Mouse (Mus musculus): ENCODE measurements around the gene Adck2. TPM values are rescaled to one million over a fixed set of nuclear protein-coding genes. Genes with fewer than 3 reads are reported as not detected.

The Adck2 gene
- polyA plus RNA-seq, 1 experiment = 10.9 TPM

GRCm38 (mm10) chr6:39539679-39540155 lies 34.0 kb upstream of the Adck2 start:
- DNase-seq = no peak
- 16% methylated on average over 7 of the region's 7 CpGs for WGBS
- peaks cover 8% of the 10 kb centered on the region for H3K4me1 ChIP-seq (ENCODE audit: control insufficient read depth, insufficient read depth, low read length)
- TF ChIP-seq CTCF (IDR thresholded peaks at IDR 0.05; ENCODE audit: insufficient read depth, low read length) = no peak
- no peak for TF ChIP-seq POLR2A (IDR thresholded peaks at IDR 0.05; ENCODE audit: borderline replicate concordance, extremely low read depth, low read depth, low read length)
- peak overlapping the region; percentile 1 for H3K4me3 ChIP-seq (replicated peaks; ENCODE audit: extremely low read depth, low read depth, low read length)

GRCm38 (mm10) chr6:39540563-39540962 lies 33.1 kb upstream of the Adck2 start:
- DNase-seq = no peak
- 54% methylated on average over 2 of the region's 2 CpGs for WGBS
- TF ChIP-seq CTCF (IDR thresholded peaks at IDR 0.05; ENCODE audit: insufficient read depth, low read length) (no peak), POLR2A (IDR thresholded peaks at IDR 0.05; ENCODE audit: borderline replicate concordance, extremely low read depth, low read depth, low read length) (no peak)
- no peak overlapping the region for H3K4me3 ChIP-seq (replicated peaks; ENCODE audit: extremely low read depth, low read depth, low read length)
- H3K4me1 ChIP-seq (ENCODE audit: control insufficient read depth, insufficient read depth, low read length) = peaks cover 8% of the 10 kb centered on the region

- peak; percentile 43 for DNase-seq
- TF ChIP-seq CTCF (IDR thresholded peaks at IDR 0.05; ENCODE audit: insufficient read depth, low read length) (no peak), POLR2A (IDR thresholded peaks at IDR 0.05; ENCODE audit: borderline replicate concordance, extremely low read depth, low read depth, low read length) (no peak)
- WGBS = 30% methylated on average over 15 of the region's 15 CpGs
- Histone ChIP-seq H3K4me3 (replicated peaks; ENCODE audit: extremely low read depth, low read depth, low read length) (no peak overlapping the region), H3K4me1 (ENCODE audit: control insufficient read depth, insufficient read depth, low read length) (peaks cover 8% of the 10 kb centered on the region)
These were observed 30.8 kb upstream of the Adck2 start for GRCm38 (mm10) chr6:39542631-39543597.

GRCm38 (mm10) chr6:39543769-39544420 lies 29.8 kb upstream of the Adck2 start:
- TF ChIP-seq CTCF (IDR thresholded peaks at IDR 0.05; ENCODE audit: insufficient read depth, low read length) = no peak
- no peak for TF ChIP-seq POLR2A (IDR thresholded peaks at IDR 0.05; ENCODE audit: borderline replicate concordance, extremely low read depth, low read depth, low read length)
- no peak for DNase-seq
- H3K4me3 ChIP-seq (replicated peaks; ENCODE audit: extremely low read depth, low read depth, low read length) = no peak overlapping the region
- peaks cover 8% of the 10 kb centered on the region for H3K4me1 ChIP-seq (ENCODE audit: control insufficient read depth, insufficient read depth, low read length)
- 68% methylated on average over 15 of the region's 15 CpGs for WGBS

GRCm38 (mm10) chr6:39545474-39545873 lies 28.2 kb upstream of the Adck2 start:
- DNase-seq = no peak
- WGBS = 85% methylated on average over 7 of the region's 7 CpGs
- H3K4me1 ChIP-seq (ENCODE audit: control insufficient read depth, insufficient read depth, low read length) = peaks cover 3% of the 10 kb centered on the region; the same call in 1 of the 2 replicates
- no peak overlapping the region for H3K4me3 ChIP-seq (replicated peaks; ENCODE audit: extremely low read depth, low read depth, low read length)
- TF ChIP-seq CTCF (IDR thresholded peaks at IDR 0.05; ENCODE audit: insufficient read depth, low read length) (no peak), POLR2A (IDR thresholded peaks at IDR 0.05; ENCODE audit: borderline replicate concordance, extremely low read depth, low read depth, low read length) (no peak)

GRCm38 (mm10) chr6:39548030-39548429 lies 25.6 kb upstream of the Adck2 start:
- H3K4me1 ChIP-seq (ENCODE audit: control insufficient read depth, insufficient read depth, low read length) = peaks cover 1% of the 10 kb centered on the region; the same call in 1 of the 2 replicates
- H3K4me3 ChIP-seq (replicated peaks; ENCODE audit: extremely low read depth, low read depth, low read length) = no peak overlapping the region
- TF ChIP-seq CTCF (IDR thresholded peaks at IDR 0.05; ENCODE audit: insufficient read depth, low read length) (no peak), POLR2A (IDR thresholded peaks at IDR 0.05; ENCODE audit: borderline replicate concordance, extremely low read depth, low read depth, low read length) (no peak)
- DNase-seq = no peak
- 66% methylated on average over 5 of the region's 5 CpGs for WGBS

GRCm38 (mm10) chr6:39551981-39552636 lies 21.6 kb upstream of the Adck2 start:
- no peak for DNase-seq
- Histone ChIP-seq H3K4me1 (ENCODE audit: control insufficient read depth, insufficient read depth, low read length) (no peaks in the 10 kb centered on the region), H3K4me3 (replicated peaks; ENCODE audit: extremely low read depth, low read depth, low read length) (no peak overlapping the region)
- WGBS = 58% methylated on average over 8 of the region's 8 CpGs
- no peak for TF ChIP-seq CTCF (IDR thresholded peaks at IDR 0.05; ENCODE audit: insufficient read depth, low read length)
- TF ChIP-seq POLR2A (IDR thresholded peaks at IDR 0.05; ENCODE audit: borderline replicate concordance, extremely low read depth, low read depth, low read length) = no peak

GRCm38 (mm10) chr6:39554888-39555647 lies 18.6 kb upstream of the Adck2 start:
- Histone ChIP-seq H3K4me1 (ENCODE audit: control insufficient read depth, insufficient read depth, low read length) (no peaks in the 10 kb centered on the region), H3K4me3 (replicated peaks; ENCODE audit: extremely low read depth, low read depth, low read length) (no peak overlapping the region)
- WGBS = 59% methylated on average over 12 of the region's 12 CpGs
- TF ChIP-seq CTCF (IDR thresholded peaks at IDR 0.05; ENCODE audit: insufficient read depth, low read length) (no peak), POLR2A (IDR thresholded peaks at IDR 0.05; ENCODE audit: borderline replicate concordance, extremely low read depth, low read depth, low read length) (no peak)
- DNase-seq = no peak

- Histone ChIP-seq H3K4me1 (ENCODE audit: control insufficient read depth, insufficient read depth, low read length) (no peaks in the 10 kb centered on the region), H3K4me3 (replicated peaks; ENCODE audit: extremely low read depth, low read depth, low read length) (no peak overlapping the region)
- 78% methylated on average over 2 of the region's 2 CpGs for WGBS
- TF ChIP-seq POLR2A (IDR thresholded peaks at IDR 0.05; ENCODE audit: borderline replicate concordance, extremely low read depth, low read depth, low read length) (no peak), CTCF (IDR thresholded peaks at IDR 0.05; ENCODE audit: insufficient read depth, low read length) (no peak)
- no peak for DNase-seq
These were observed 18.1 kb upstream of the Adck2 start for GRCm38 (mm10) chr6:39555648-39555945.

Data from lung, adult 2 months (tissue).